Mouse (Mus musculus): Measurements from ENCODE around the gene Gse1. TPM values are rescaled to one million over a fixed set of nuclear protein-coding genes. Genes with fewer than 3 reads are reported as not detected.

The Gse1 gene
- polyA plus RNA-seq, 1 experiment from 2014 or later = 6.4 TPM

DNA sequence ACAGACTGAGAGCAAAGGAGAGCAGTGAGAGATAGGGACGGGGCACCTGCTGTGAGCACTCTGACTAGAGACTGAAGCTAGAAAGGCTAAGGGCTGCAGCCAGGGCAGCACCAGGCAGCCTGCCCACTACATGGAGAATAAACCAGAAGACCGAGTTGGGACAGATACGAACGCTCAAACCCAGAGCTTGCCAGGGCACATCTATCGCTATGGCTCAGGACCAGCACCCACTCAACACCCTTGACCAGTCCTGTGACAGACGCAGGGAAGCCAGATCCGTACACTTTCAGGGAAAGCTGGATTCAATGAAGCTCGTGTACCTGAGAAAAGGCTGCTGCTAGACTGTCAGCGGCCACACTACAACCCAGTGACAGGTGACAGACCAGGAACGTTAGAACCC is 357.3 kb downstream of the Gse1 start:
- H3K4me1 ChIP-seq (replicated peaks; ENCODE audit: control insufficient read depth, insufficient read depth, low read length) = no peaks in the 10 kb centered on the region
- H3K27ac ChIP-seq (ENCODE audit: low read depth, low read length) = no peak overlapping the region
- 87% methylated on average over 10 of the region's 10 CpGs for WGBS
- H3K27me3 ChIP-seq (replicated peaks; ENCODE audit: control insufficient read depth, insufficient read depth, low read length) = no peaks in the 10 kb centered on the region
- no peak for TF ChIP-seq CTCF (IDR thresholded peaks at IDR 0.05; ENCODE audit: low read depth)
- H3K36me3 ChIP-seq (ENCODE audit: control insufficient read depth, insufficient read depth) = peaks cover 14% of the 10 kb centered on the region
- no peak overlapping the region for H3K4me2 ChIP-seq (replicated peaks; ENCODE audit: low read depth)
- H3K9ac ChIP-seq (ENCODE audit: low read depth, low read length) = no peak overlapping the region
- H3K4me3 ChIP-seq (ENCODE audit: low read depth, low read length) = no peak overlapping the region
- H3K9me3 ChIP-seq (ENCODE audit: control insufficient read depth) = no peaks in the 10 kb centered on the region
- no peak for ATAC-seq

DNA sequence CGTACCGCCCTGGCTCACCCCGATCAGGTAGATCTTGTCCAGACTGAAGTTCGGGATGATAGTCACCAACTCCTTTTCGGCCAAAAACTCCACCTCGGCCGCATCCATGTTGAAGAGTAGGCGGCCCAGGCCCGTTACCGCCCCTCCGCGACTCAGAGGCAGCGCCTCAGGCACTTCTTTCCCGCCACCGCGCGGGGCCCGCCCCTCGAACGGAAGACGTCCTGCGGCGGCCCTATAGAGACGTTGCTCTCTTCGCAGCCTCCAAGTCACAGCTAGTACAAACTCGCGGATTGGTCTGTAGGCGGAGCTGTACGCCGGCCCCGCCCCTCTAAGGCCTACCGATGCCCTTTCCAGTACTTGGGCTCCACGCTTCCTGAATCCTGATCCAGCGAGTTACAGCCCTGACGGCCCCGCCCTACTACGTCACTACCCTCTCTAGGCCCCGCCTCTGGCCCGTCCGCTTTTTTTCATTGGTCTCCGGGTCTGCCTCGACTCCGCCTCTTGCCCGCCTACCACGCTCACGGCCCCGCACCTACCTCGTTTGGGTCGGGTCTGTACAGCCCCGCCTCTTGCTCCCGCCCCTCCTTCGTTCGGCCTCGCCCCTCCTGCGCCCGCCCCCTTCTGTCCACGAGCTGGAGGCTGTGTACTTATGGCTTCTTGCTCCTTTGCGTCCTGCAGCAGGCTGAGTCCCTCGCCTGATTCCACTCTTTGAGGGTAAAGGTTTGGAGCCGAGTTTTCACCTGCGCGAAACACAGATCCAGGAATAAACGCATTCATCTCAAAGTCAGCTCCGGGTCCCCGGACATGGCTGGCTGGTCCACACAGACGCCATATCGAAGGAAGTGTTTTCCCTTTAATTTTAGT is 360.9 kb downstream of the Gse1 start, which contains the start of gene Gins2:
Gins2 (minus strand) TSS at position 397 of the 864 bp plus-strand sequence.
- Histone ChIP-seq H3K27ac (ENCODE audit: low read depth, low read length) (no peak within 1 kb of the TSS), H3K4me3 (ENCODE audit: low read depth, low read length) (peak within 1 kb of the TSS; percentile 53), H3K9me3 (ENCODE audit: control insufficient read depth) (no peaks in the 10 kb centered on the region), H3K9ac (ENCODE audit: low read depth, low read length) (peak within 1 kb of the TSS; percentile 52), H3K36me3 (ENCODE audit: control insufficient read depth, insufficient read depth) (no peaks in the 10 kb centered on the region; the same call in 1 of the 2 replicates), H3K27me3 (replicated peaks; ENCODE audit: control insufficient read depth, insufficient read depth, low read length) (no peaks in the 10 kb centered on the region), H3K4me1 (replicated peaks; ENCODE audit: control insufficient read depth, insufficient read depth, low read length) (no peaks in the 10 kb centered on the region), H3K4me2 (replicated peaks; ENCODE audit: low read depth) (peak within 1 kb of the TSS; percentile 92)
- peak; percentile 99 for ATAC-seq
- 0 out of 2 replicates have a peak, but pooled peaks have one; percentile 28 for TF ChIP-seq CTCF (IDR thresholded peaks at IDR 0.05; ENCODE audit: low read depth)
- WGBS = under 1% methylated on average over 67 of the region's 67 CpGs

DNA sequence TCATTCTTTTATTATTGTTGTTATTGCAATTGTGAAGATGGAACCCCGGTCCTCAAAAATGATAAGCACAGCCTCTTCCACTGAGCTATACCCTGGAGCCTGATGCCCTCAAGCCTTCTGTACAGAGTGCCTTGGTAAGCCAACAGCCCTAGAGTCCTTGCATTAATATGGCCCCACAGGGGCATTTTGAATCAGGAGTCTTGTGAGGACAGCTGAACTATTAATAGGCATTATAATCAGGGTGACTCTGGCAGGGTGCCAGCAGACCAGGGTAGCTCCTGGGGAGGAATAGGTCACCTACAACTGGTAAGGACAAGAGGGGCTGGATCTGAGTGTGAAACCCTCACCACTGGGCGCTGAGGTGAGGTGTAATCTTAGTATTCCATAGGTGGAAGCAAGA is 361.7 kb downstream of the Gse1 start:
- Histone ChIP-seq H3K27ac (ENCODE audit: low read depth, low read length) (no peak overlapping the region), H3K4me1 (replicated peaks; ENCODE audit: control insufficient read depth, insufficient read depth, low read length) (no peaks in the 10 kb centered on the region), H3K4me3 (ENCODE audit: low read depth, low read length) (peak overlapping the region; percentile 42), H3K4me2 (replicated peaks; ENCODE audit: low read depth) (peak overlapping the region; percentile 69), H3K27me3 (replicated peaks; ENCODE audit: control insufficient read depth, insufficient read depth, low read length) (no peaks in the 10 kb centered on the region), H3K9me3 (ENCODE audit: control insufficient read depth) (no peaks in the 10 kb centered on the region), H3K9ac (ENCODE audit: low read depth, low read length) (peak overlapping the region; percentile 27; the same call in 1 of the 2 replicates), H3K36me3 (ENCODE audit: control insufficient read depth, insufficient read depth) (no peaks in the 10 kb centered on the region; the same call in 1 of the 2 replicates)
- ATAC-seq = no peak
- no peak for TF ChIP-seq CTCF (IDR thresholded peaks at IDR 0.05; ENCODE audit: low read depth)
- 49% methylated on average over 2 of the region's 2 CpGs for WGBS

DNA sequence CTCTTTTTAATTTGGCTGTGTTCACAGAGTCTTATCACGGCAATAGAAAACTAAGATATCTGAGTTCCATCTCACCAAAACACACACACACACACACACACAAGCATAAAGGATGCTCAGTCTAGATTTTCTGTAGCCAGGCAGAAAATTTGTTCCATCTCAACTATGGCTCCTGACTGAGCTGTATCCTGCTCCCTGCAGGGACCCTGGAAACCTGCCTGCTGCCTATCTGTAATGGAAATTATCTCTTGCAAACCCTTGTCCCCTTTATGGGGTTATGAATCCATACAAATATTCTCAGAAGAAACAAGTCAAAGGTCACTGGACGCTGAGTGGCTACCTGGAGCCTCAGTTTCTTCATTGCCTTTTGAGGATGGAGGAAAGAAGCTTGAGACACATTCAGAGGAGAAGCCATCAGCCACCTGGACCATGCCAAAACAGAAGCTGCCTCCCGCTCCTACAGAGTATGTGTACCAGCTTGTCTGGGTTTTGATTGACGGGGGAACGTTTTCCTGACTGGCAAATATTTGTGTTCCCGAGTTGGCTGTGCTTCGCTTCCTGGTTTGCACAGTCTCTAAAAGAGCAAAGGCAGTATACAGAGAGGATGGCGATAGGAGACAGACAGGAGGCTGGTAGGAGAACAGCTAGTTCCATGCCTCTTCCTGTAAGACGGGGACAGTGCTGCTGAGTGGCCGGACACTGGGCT is 363.5 kb downstream of the Gse1 start:
- no peak overlapping the region for H3K4me3 ChIP-seq (ENCODE audit: low read depth, low read length)
- no peak overlapping the region for H3K4me2 ChIP-seq (replicated peaks; ENCODE audit: low read depth)
- 37% methylated on average over 10 of the region's 10 CpGs for WGBS
- no peak overlapping the region for H3K9ac ChIP-seq (ENCODE audit: low read depth, low read length)
- H3K4me1 ChIP-seq (replicated peaks; ENCODE audit: control insufficient read depth, insufficient read depth, low read length) = no peaks in the 10 kb centered on the region
- no peak for ATAC-seq
- H3K9me3 ChIP-seq (ENCODE audit: control insufficient read depth) = no peaks in the 10 kb centered on the region
- H3K27me3 ChIP-seq (replicated peaks; ENCODE audit: control insufficient read depth, insufficient read depth, low read length) = no peaks in the 10 kb centered on the region
- no peak for TF ChIP-seq CTCF (IDR thresholded peaks at IDR 0.05; ENCODE audit: low read depth)
- H3K27ac ChIP-seq (ENCODE audit: low read depth, low read length) = no peak overlapping the region
- H3K36me3 ChIP-seq (ENCODE audit: control insufficient read depth, insufficient read depth) = no peaks in the 10 kb centered on the region

DNA sequence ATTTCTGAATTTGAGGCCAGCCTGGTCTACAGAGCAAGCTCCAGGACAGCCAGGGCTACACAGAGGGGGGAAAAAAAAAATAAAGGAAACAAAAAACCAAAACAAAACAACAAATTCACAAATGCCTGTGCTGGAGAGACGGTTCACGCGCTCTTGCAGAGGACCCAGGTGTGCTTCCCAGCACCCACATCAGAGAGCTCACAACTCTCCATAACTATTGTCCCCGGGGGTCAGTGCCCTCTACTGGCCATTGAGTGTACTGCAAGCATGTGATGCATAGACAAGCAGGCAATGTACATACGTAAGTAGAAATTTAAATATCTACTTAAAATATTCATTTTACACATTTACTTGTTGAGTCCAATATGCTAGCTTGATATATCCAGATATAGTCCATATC is 366.3 kb downstream of the Gse1 start:
- Histone ChIP-seq H3K27ac (ENCODE audit: low read depth, low read length) (no peak overlapping the region), H3K4me2 (replicated peaks; ENCODE audit: low read depth) (no peak overlapping the region), H3K36me3 (ENCODE audit: control insufficient read depth, insufficient read depth) (no peaks in the 10 kb centered on the region), H3K9ac (ENCODE audit: low read depth, low read length) (no peak overlapping the region), H3K9me3 (ENCODE audit: control insufficient read depth) (no peaks in the 10 kb centered on the region), H3K4me3 (ENCODE audit: low read depth, low read length) (no peak overlapping the region), H3K27me3 (replicated peaks; ENCODE audit: control insufficient read depth, insufficient read depth, low read length) (0 out of 2 replicates have a peak, but pooled peaks cover 5% of the 10 kb centered on the region), H3K4me1 (replicated peaks; ENCODE audit: control insufficient read depth, insufficient read depth, low read length) (no peaks in the 10 kb centered on the region)
- no peak for ATAC-seq
- TF ChIP-seq CTCF (IDR thresholded peaks at IDR 0.05; ENCODE audit: low read depth) = peak; percentile 60
- WGBS = 90% methylated on average over 5 of the region's 5 CpGs

DNA sequence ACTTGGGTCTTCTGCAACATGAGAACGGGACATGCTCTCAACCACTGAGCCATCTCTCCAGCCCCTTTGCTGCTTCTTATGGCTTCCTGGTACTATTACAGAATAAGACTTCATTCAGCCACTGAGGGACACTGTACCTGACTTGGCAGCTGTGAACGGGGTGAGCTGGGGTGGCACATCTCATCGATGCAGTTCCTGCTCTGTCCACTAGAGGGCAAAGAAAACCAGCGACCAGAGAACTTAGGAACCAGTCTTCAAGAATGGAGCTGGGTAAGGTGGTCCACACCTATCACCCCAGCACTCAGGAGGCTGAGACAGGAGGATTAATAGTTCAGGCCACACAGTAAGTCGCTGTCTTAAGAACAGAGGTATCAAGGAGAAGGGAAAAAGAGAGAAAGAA is 367.7 kb downstream of the Gse1 start:
- Histone ChIP-seq H3K4me2 (replicated peaks; ENCODE audit: low read depth) (no peak overlapping the region), H3K4me1 (replicated peaks; ENCODE audit: control insufficient read depth, insufficient read depth, low read length) (no peaks in the 10 kb centered on the region), H3K9me3 (ENCODE audit: control insufficient read depth) (no peaks in the 10 kb centered on the region), H3K36me3 (ENCODE audit: control insufficient read depth, insufficient read depth) (no peaks in the 10 kb centered on the region), H3K27ac (ENCODE audit: low read depth, low read length) (no peak overlapping the region), H3K4me3 (ENCODE audit: low read depth, low read length) (no peak overlapping the region), H3K27me3 (replicated peaks; ENCODE audit: control insufficient read depth, insufficient read depth, low read length) (0 out of 2 replicates have a peak, but pooled peaks cover 5% of the 10 kb centered on the region), H3K9ac (ENCODE audit: low read depth, low read length) (no peak overlapping the region)
- ATAC-seq = no peak
- WGBS = 10% methylated on average over 5 of the region's 5 CpGs
- TF ChIP-seq CTCF (IDR thresholded peaks at IDR 0.05; ENCODE audit: low read depth) = peak; percentile 88
